Mouse (Mus musculus) heart, postnatal 25 days (tissue): Measurements from ENCODE around the gene Eif4e2. TPM values are rescaled to one million over a fixed set of nuclear protein-coding genes. Genes with fewer than 3 reads are reported as not detected.

Source experiments
- DNase-seq: peaks from one replicate; pipeline ENCODE4 v3.0.0; 2022; ENCODE audit warnings: low spot score
- intact Hi-C: fragments of 180-260 bp; cut with DNase I; formaldehyde crosslinking; loops from one replicate; pipeline ENCODE4 v1.15.1; 2025
- total RNA-seq, 2 experiments: library from RNA; stranded (reverse); gene quantifications; 2 replicates each; pipeline ENCODE4 v1.2.3; 2021

Gene Eif4e2
- 10 to 100 TPM; 47.5 to 52.2 TPM for total RNA-seq

DNA sequence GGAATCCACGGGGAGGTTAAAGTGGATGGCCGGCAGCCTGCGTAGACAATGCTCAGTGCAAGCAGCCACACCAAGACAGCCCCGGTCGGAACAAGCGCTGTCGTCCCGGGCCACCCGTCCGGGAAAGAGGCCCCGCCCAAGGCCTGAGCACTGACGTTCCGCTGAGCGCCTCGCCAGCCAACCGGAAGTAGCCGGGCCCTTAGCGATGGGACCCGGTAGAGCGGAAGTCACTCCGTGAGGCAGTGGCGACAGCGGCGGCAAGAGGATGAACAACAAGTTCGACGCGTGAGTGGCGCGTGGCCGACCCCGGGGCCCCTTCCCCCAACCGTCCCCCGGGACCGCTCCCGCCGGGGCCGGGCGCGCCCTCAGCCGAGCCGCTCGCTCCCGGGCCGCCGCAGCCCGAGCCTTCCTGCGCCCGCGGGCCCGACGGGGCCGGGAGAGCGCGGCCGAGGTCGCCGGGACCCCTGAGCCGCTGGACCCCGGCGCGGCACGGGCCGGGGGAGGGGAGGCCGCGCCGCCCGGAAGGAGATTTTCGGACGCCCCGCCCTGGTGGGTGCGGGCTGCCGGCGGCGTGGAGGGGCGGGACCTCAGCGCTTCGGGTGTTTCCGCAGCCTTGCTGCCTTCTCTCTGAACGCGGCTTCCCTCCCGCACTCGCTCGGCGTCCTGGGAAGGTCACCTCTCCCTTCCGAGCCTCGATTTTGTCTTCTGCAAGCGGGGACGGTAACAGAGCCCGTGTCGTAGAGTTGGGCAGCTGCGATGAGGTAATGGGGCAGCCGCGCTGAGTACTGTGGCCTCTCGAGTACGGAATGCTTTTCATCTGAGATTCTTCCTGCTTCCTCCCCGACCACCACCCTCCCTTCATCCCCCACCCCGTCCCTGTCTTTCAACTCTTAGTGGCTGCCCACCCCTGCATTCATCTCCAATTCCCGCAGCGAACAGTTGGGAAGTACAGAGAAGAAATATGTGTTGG is at the start of gene Eif4e2:
Eif4e2 (plus strand) TSS at position 180 of the 970 bp plus-strand sequence.
- peak; percentile 91 for DNase-seq
- intact Hi-C loops: no loop called here

DNA sequence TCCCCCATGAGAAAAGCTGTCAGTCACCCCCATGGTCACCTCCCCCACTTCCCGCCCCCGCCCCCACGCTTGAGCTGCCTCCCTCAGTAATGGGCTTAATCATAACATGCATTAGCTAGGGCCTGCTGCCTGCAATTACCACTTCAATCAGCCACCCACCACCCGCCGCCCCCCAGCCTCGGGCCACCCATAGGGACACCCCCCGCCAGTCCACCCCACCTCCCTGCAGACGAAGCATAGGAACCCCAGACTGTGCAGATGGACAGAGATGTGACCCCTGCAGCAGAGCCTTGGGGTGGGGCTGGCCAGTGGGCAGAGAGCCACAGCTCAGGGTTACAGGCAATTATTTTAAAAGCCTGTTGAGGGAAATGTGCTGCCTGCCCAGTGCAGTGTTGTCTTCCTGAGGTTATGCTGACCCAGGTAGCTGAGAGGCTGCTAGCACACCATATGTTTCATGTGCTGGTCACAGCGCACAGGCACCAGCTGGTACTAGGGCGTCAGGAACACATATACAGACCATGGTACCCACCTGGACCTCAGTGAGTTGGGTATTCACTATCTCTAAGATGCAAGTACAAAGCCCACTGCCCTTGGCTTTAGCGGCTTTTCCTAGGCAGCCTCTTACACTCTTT is 49.4 kb upstream of the Eif4e2 start:
- intact Hi-C loops: no loop called here
- no peak for DNase-seq

DNA sequence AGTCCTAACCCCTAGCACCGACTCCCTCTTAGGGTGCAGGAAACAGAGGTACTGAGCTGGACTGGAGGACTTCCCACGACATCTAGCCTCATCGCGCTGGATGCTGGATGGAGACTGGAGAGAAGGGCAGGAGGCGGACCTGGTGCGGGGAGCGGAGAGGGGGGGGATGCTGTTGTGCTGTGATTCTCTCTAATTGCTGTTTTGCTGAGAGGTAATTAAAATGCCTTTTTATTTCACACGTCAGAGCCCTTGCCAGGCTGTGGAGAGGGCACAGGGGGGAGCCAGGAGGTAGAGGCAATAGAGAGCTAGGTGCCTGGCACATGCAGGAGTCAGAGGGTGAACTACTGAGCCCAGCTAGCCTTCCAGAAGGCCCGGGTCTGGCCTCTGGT is 48.9 kb upstream of the Eif4e2 start:
- intact Hi-C loops: no loop called here
- DNase-seq: no peak

DNA sequence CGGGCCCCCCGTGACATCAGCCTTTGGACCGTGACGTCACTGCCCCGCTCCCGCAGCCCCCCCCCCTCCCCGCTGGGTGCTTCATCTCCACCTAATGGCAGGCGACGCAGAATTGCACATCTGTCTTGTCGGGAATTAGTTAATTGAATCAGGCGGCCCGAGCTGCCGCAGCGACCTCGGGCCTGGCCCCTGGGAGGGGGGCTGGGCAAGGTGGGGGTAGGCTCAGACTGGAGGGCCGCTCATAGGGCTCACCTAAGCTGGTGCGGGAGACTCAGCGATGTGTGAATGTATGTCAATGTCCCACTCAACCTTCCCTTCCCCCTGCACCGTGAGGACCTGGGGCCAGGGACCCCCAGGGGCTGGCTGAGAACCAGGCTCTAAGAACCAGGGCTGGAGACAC is 43.3 kb upstream of the Eif4e2 start:
- no peak for DNase-seq
- intact Hi-C loops: no loop called here

DNA sequence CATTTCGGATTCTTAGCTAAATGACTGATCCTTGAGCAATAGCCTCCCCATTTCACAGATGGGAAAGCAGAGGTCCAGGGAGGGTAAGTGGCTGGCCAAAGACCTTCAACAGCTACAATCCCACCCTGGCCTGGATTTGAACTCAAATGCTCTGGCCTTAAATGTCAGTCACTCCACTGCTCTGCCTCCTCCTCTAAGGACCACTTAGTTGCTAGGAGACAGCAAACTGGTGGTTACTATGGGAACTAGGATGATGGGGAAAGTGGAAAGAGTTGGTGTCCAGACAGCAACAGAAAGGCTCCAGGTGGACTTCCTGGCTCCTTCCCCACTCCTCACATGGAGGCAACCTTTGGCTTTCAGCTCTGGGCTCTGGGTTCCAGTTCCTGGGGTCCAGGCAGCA is 42.4 kb upstream of the Eif4e2 start:
- intact Hi-C loops: no loop called here
- no peak for DNase-seq

DNA sequence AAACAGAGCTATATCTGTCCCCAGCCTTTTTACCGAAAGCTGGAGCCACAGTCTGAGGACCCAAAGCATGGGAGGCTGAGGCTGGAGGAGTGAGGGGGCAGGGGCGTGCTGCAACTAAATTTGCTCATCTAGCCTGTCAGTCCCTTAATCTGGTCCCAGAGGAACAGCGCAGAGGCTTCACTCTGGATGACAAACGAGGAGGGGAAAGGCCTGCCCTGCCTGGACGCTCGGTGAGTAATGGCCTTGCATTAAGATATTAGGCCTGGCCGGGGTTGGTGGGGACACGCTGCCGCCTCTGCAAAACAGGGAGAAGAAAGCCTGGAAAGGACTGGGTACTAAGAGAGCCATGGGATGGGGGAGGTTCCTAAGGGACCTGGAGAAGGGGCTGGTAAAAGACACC is 41.4 kb upstream of the Eif4e2 start:
- intact Hi-C loops: no loop called here
- DNase-seq: no peak

DNA sequence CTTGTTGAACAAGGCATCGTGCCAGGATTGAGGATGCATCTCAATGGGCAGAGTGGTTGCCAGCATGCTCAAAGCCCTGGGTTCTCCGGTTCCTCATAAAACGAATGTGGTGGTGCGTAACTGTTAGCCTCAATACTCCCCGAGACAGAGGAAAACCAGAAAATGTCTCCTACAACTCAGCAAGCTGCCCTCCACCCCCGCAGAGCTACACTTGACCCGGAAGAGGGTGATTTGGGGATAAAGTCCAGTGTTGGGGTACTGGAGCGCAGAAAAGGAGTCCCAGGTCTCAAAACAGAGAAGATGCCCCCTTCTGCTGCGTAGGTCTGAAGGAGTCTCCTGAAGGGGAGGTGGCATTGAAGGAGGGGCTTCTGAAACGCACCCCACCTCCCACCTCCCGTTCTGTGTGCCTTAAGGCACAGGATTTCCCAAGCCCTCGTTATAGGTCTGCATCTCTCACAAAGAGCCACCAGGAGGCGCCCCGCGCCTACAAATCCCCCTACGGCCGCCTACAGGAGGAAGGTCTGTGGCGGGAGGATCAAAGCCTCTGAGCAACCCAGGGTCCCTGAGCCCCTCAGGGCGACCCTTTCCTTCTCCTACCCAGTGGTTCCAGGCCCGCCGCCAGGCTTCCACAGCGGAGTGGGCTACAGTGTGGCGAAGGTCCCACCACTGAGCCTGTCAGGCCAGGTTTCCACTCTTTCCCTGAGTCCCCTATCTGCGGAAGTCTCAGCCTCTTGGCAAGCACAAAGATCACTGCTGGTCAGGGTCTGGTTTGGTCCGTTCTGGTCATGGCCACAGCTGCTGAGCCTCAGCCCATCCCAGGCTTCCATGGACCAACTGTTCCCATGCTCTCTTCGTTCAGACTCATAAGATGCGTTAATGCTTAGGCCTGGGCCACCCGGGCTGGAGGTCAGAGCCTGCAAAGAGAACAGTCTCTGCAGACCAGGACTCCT is 39.4 kb upstream of the Eif4e2 start:
- intact Hi-C loops: loop anchor here (1.0 kb wide), 1 partner anchor 13 kb away; no protein-coding TSS in a partner anchor
- DNase-seq: peak; percentile 24

DNA sequence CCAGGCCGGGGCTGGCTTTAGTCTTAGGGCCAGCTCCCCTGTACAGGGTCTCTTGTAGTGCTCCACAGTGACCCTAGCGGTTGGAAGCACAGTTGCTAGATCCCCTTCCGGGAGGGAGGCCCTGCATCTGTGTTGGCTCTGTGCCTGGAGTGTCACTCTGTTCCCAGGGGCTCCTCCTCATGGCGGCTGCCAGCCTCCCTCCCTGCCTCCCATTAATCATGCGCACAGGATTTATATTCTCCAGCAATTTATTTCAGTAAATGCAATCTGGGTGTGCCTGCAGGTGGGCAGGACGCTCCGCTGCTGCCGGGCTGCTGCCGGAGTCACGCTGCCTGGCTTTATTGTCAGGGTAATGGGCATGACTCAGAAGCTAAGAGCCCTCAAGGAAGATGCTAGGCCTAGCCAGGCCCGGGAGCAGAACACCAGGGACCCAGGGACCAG is 37.8 kb upstream of the Eif4e2 start:
- intact Hi-C loops: no loop called here
- peak; percentile 20 for DNase-seq

DNA sequence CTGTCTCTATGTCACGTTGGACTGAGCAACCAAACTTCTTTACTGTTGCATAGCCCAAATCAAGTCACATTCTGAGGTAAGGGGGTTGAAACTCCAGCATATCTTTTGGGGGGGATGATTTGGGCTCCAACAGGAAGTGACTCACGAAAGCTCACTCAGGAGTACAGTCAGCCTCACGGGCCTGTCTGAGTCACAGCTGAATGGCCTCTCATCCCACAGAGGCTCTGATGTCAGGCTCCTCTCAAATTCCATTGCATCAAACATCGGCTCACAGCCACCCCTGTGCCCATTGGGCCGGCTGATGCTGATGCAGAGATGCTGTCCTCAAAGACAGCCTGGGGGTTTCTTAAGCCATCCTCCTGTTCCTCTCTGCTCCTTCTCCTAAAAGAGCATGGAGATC is 32.8 kb upstream of the Eif4e2 start:
- intact Hi-C loops: no loop called here

DNA sequence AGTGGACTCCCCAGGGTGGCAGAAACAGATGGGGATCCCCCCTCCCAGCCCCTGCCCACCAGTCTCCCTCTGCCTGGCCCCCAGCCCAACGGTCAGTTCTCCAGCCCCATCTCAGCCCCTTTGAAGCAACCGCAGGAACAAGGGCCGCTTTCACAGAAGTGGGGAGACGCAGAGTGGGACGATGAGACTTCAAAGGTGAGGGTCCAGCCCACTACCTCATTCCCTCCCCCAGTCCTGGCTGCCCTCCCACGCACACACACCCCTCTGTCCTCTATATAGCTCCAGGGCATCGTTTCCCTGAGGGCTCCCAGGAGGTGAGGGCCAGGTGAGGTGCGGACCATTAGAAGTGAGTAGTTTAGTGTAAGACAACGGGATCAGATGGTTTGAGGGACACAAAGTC is 30.7 kb upstream of the Eif4e2 start, which contains the start of gene Prss56:
Prss56 (plus strand) TSS at position 301 of the 400 bp plus-strand sequence.
- DNase-seq: no peak
- intact Hi-C loops: no loop called here

More for the DNA sequence above, 32.8 kb upstream of the Eif4e2 start:
- no peak for DNase-seq

DNA sequence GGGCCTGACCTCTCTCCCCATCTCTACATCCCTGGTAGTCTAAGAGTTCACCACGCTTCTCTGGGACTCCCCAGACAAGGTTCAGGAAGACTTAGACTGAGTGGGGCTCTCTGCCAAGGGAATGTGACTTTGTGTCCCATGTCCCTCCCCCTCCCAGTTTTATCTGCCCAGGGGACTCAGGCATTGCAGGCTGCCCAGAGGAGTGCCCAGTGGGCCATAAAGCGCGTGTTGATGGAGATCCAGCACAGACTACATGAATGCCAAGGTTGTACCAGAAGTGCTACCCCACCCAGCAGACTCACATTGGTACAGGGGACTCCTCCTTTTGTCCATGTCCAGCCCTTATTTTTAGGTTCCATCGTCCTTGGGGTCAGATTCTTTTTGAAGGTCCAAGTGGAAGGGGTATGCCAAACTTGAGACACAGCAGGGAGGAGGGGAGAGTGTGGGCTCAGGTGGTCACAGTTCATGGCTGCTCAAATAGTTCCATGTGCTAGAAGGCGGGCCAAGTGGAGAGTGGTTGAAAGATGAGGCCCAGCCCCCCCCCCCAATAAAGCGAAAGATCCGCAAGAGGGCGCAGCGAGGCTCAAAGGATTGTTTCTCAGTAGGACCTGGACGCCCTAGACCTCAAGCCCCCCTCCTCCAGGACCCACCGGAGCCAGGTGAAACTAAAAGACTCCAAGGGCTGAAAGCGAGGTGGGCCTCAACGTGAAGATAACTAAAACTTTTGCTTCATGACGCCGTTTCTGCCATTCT is 29.5 kb upstream of the Eif4e2 start:
- intact Hi-C loops: no loop called here
- DNase-seq: no peak

DNA sequence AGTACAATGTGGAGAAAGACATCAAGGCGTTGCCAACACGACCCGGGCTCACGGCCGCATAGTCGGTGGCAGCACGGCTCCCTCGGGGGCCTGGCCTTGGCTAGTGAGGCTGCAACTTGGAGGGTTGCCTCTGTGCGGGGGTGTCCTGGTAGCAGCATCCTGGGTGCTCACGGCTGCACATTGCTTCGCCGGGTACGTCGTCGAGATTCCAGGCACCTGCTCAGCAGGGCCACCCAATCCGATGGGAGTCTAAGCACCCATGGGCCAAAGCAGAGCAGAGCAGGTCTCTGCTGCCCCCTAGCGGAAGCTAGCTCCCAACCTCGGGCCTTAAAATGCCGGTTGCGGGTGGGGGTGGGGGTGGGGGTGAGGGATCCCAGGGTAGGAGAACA is 29.0 kb upstream of the Eif4e2 start:
- no peak for DNase-seq
- intact Hi-C loops: loop anchor here (5.0 kb wide), 1 partner anchor 567 kb away; no protein-coding TSS in a partner anchor

DNA sequence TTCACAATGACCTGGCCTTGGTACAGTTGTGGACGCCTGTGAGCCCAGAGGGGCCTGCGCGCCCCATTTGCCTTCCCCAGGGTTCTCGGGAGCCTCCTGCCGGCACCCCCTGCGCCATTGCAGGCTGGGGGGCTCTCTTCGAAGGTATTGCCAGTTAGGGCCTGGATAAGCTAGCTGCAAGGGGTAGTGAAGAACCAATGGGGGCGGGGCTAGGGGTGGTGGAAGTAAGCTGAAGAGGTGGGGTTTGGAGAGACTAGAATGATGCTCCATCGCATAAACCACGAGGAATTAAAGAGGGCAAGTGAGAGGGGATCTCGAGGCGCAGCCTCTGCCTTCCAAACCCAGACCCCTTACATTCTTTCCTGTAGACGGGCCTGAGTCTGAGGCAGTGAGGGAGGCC is 28.2 kb upstream of the Eif4e2 start:
- intact Hi-C loops: loop anchor here (5.0 kb wide), 1 partner anchor 568 kb away; no protein-coding TSS in a partner anchor
- no peak for DNase-seq

DNA sequence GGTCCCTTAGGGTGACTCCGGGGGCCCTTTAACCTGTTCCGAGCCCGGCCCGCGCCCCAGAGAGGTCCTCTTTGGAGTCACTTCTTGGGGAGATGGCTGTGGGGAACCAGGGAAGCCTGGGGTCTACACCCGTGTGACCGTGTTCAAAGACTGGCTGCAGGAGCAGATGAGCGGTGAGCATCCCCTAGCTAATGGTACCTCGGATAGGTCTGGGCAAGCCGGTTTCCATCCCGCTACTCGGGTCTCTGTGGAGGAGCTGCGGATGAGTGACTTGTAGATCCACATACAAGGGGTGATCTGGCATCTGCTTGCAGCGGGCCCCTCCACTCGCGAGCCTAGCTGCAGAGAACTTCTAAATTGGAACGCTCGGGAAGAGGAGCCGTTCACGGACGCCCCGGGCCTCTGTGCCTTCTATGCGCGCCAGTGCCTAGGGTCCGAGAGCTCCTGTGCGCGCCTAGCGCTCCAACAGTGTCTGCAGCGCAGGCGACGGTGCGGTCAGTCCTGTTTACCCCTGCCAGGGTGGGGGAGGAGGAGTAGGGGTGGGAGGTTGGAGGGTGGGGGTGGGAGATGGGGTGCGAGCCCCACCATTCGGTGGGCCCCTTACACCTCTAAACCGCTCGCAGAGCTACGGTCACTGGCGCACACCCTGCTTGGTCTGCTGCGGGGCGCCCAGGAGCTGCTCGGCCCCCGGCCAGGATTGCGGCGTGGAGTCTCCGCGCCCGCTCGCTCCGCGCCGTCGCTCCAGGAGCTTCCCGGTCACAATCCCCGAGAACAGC is 27.3 kb upstream of the Eif4e2 start:
- no peak for DNase-seq
- intact Hi-C loops: loop anchor here (1.0 to 5.0 kb wide), 4 partner anchors 12 to 569 kb away; no protein-coding TSS in a partner anchor

DNA sequence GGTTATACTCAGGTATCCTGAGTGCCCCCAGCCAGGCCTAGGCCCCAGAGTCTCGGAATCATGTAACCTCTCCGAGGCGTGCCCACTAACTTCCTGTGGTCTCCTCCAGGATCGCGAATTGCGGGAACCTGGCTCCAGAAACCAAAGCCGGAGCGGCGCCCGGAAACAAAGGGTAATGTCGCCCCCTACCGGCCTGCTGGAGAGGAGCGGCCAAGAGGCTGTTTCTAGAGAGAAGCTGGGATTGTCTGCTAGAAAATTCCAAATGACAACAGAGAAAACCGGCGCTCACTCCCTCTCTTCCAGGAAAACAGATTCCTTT is 26.7 kb upstream of the Eif4e2 start:
- intact Hi-C loops: loop anchor here (1.0 to 5.0 kb wide), 4 partner anchors 13 to 570 kb away; no protein-coding TSS in a partner anchor

DNA sequence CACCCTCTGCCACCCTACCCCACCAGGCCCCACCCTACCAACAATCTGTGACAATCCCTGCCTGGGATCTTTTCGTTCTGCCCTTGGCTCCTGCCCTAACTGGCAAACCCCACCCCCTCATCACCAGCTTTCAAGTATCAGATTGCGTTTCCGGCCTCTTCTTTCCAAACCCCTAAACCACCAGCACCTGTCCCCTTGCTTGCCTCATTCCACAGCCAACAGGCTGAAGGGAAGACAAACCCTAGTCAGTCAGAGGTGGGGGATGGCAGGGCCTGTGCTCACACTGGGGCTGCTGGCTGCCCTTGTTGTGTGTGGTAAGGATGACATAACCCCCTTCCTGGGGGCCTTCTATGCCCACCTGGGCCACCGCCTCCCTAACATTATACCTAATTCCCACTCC is 23.3 kb upstream of the Eif4e2 start, which contains the start of gene Chrnd:
Chrnd (plus strand) TSS at position 179 of the 400 bp plus-strand sequence.
- no peak for DNase-seq
- intact Hi-C loops: no loop called here

More for the DNA sequence above, 26.7 kb upstream of the Eif4e2 start:
- peak; percentile 14 for DNase-seq

DNA sequence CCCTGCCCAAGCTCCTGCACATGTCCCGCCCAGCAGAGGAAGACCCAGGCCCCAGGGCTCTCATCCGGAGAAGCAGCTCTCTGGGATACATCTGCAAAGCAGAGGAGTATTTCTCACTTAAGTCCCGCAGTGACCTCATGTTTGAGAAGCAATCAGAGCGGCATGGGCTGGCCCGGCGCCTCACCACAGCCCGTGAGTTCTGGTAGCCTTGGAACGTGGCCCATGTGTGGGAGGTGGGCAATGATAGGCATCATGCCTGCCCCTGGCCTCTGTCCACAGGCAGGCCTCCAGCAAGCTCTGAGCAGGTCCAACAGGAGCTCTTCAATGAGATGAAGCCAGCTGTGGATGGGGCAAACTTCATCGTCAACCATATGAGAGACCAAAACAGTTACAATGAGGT is 16.4 kb upstream of the Eif4e2 start:
- intact Hi-C loops: no loop called here
- no peak for DNase-seq
